8 mouse cellular contexts compared by ENCODE assay signal in genomic region chr12:78055956-78056355, GRCm38 (mm10).
A peak's percentile ranks its signal among the peaks of the same experiment; 100 is the strongest.
DNase-seq lines count a peak whose midpoint lies in the region; ATAC-seq and TF ChIP-seq lines count a peak whose summit lies in the region.

No protein-coding gene starts in this region.

- no peak overlapping the region for H3K9ac ChIP-seq in intestine, embryonic 15.5 days
- H3K9ac ChIP-seq in midbrain, embryonic 11.5 days (ENCODE audit: low read length) = no peak overlapping the region
- H3K9ac ChIP-seq in stomach, embryonic 14.5 days (replicated peaks; ENCODE audit: low read depth, low read length) = no peak overlapping the region

- no peak overlapping the region for H3K4me3 ChIP-seq in thymus, adult 2 months (ENCODE audit: control insufficient read depth, insufficient read depth, low read length)
- H3K4me3 ChIP-seq in intestine, embryonic 15.5 days (replicated peaks) = no peak overlapping the region
- H3K4me3 ChIP-seq in midbrain, embryonic 11.5 days (ENCODE audit: low read depth, low read length) = no peak overlapping the region
- H3K4me3 ChIP-seq in stomach, embryonic 14.5 days (ENCODE audit: low read depth, low read length) = no peak overlapping the region

- TF ChIP-seq CTCF in thymus, adult 2 months (IDR thresholded peaks at IDR 0.05; ENCODE audit: borderline replicate concordance, control insufficient read depth, extremely low read depth, insufficient read depth, low read length, poor library complexity) = peak; percentile 57; the same call in 1 of the 2 replicates

- intact Hi-C loops in left cerebral cortex, postnatal 25 days (cut with DNase I) = loop anchor here (2.0 to 10.0 kb wide), 3 partner anchors 33 to 779 kb away; no protein-coding TSS in a partner anchor

- DNase-seq in thymus, adult 2 months = peak; percentile 20
- no peak for DNase-seq in thymus, adult 18-20 months
- DNase-seq in cerebellum, postnatal 10 days = peak; percentile 87 to 89
- DNase-seq in frontal cortex, postnatal 14 days (ENCODE audit: low spot score in 2 of 2) = peak; percentile 18 to 57
- DNase-seq in left cerebral cortex, postnatal 25 days (ENCODE audit: low spot score in 2 of 2) = peak; percentile 59
- DNase-seq in midbrain, embryonic 11.5 days (ENCODE audit: low spot score, missing footprints) = peak; percentile 94

- H3K9me3 ChIP-seq in intestine, embryonic 15.5 days = no peaks in the 10 kb centered on the region
- H3K9me3 ChIP-seq in midbrain, embryonic 11.5 days (ENCODE audit: control insufficient read depth, low read length) = no peaks in the 10 kb centered on the region
- no peaks in the 10 kb centered on the region for H3K9me3 ChIP-seq in stomach, embryonic 14.5 days (ENCODE audit: control insufficient read depth, low read depth, low read length)

- H3K27me3 ChIP-seq in thymus, adult 2 months (ENCODE audit: control insufficient read depth, insufficient read depth, low read length) = no peaks in the 10 kb centered on the region
- H3K27me3 ChIP-seq in intestine, embryonic 15.5 days (replicated peaks) = no peaks in the 10 kb centered on the region
- H3K27me3 ChIP-seq in midbrain, embryonic 11.5 days (ENCODE audit: control insufficient read depth, insufficient read depth, low read length) = no peaks in the 10 kb centered on the region
- no peaks in the 10 kb centered on the region for H3K27me3 ChIP-seq in stomach, embryonic 14.5 days (ENCODE audit: control insufficient read depth, insufficient read depth, low read length)

- ATAC-seq in intestine, embryonic 15.5 days = no peak
- ATAC-seq in midbrain, embryonic 11.5 days (ENCODE audit: low FRiP score) = peak; percentile 73
- ATAC-seq in stomach, embryonic 14.5 days (ENCODE audit: insufficient number of reproducible peaks, insufficient read depth, low FRiP score, low read depth) = no peak

- no peak for TF ChIP-seq POLR2A in thymus, adult 2 months (IDR thresholded peaks at IDR 0.05; ENCODE audit: control insufficient read depth, extremely low read depth, insufficient read depth, low read length, poor library complexity)

- no peaks in the 10 kb centered on the region for H3K36me3 ChIP-seq in thymus, adult 2 months (ENCODE audit: control insufficient read depth, insufficient read depth, low read length)
- no peaks in the 10 kb centered on the region for H3K36me3 ChIP-seq in intestine, embryonic 15.5 days
- no peaks in the 10 kb centered on the region for H3K36me3 ChIP-seq in midbrain, embryonic 11.5 days (ENCODE audit: control insufficient read depth, insufficient read depth, low read length)
- H3K36me3 ChIP-seq in stomach, embryonic 14.5 days (ENCODE audit: control insufficient read depth, insufficient read depth, low read length) = no peaks in the 10 kb centered on the region

- H3K27ac ChIP-seq in thymus, adult 2 months (ENCODE audit: control insufficient read depth, insufficient read depth, low read length) = no peak overlapping the region
- H3K27ac ChIP-seq in intestine, embryonic 15.5 days = no peak overlapping the region
- H3K27ac ChIP-seq in midbrain, embryonic 11.5 days (ENCODE audit: low read depth, low read length) = no peak overlapping the region
- no peak overlapping the region for H3K27ac ChIP-seq in stomach, embryonic 14.5 days (ENCODE audit: low read length)

- peak overlapping the region; percentile 43 for H3K4me2 ChIP-seq in intestine, embryonic 15.5 days (replicated peaks)
- peak overlapping the region; percentile 27; the same call in 1 of the 2 replicates for H3K4me2 ChIP-seq in midbrain, embryonic 11.5 days
- peak overlapping the region; percentile 22; the same call in 1 of the 2 replicates for H3K4me2 ChIP-seq in stomach, embryonic 14.5 days (replicated peaks; ENCODE audit: low read depth, low read length)

- 5% methylated on average over 9 of the region's 9 CpGs for WGBS in thymus, adult 2 months
- WGBS in intestine, embryonic 15.5 days = 3% methylated on average over 9 of the region's 9 CpGs
- 5% methylated on average over 9 of the region's 9 CpGs for whole genome bisulfite sequencing in midbrain, embryonic 11.5 days
- 2% methylated on average over 9 of the region's 9 CpGs for WGBS in stomach, embryonic 14.5 days

- no peaks in the 10 kb centered on the region for H3K4me1 ChIP-seq in thymus, adult 2 months (replicated peaks; ENCODE audit: control insufficient read depth, insufficient read depth, low read length)
- no peaks in the 10 kb centered on the region for H3K4me1 ChIP-seq in intestine, embryonic 15.5 days (replicated peaks)
- no peaks in the 10 kb centered on the region for H3K4me1 ChIP-seq in midbrain, embryonic 11.5 days (ENCODE audit: control insufficient read depth, insufficient read depth, low read length)
- H3K4me1 ChIP-seq in stomach, embryonic 14.5 days (ENCODE audit: control insufficient read depth, insufficient read depth, low read length) = no peaks in the 10 kb centered on the region

Comparison
In these comparisons a context has a peak if more than half of its experiments do, and no peak if none do; other contexts are left out.
1. DNase-seq: peak in thymus, adult 2 months (single experiment), cerebellum, postnatal 10 days (2 of 2), frontal cortex, postnatal 14 days (2 of 2), left cerebral cortex, postnatal 25 days (2 of 2) and midbrain, embryonic 11.5 days (single experiment); none in thymus, adult 18-20 months (0 of 2).
2. Peak in every context shown above with its lines, with median percentiles within 50 percentile points of each other: H3K4me2 ChIP-seq.